Mouse (Mus musculus) MEL (cell line): ENCODE measurements around the gene Pmf1. TPM values are rescaled to one million over a fixed set of nuclear protein-coding genes. Genes with fewer than 3 reads are reported as not detected.

Experiments
- DNase-seq: peaks from one replicate; pipeline ENCODE4 v3.0.0; 2011; ENCODE audit warnings: low read depth, low spot score
- H3K27ac ChIP-seq: 2 replicates; pipeline ENCODE4 v1.5.1; 2012; ENCODE audit warnings: low read depth, mild to moderate bottlenecking, control low read depth, low read length, moderate library complexity; ENCODE audit not compliant: control insufficient read depth
- H3K27me3 ChIP-seq, 2 experiments: fragments of 150-350 bp in 1 of 2; sonication (generic) in 1 of 2; 2 replicates each; pipeline ENCODE4 v1.6.1; 2012; ENCODE audit warnings: low read length in 2 of 2, mild to moderate bottlenecking in 2 of 2, improper control_type of control experiment in 1 of 2, moderate library complexity in 1 of 2; ENCODE audit not compliant: insufficient read depth in 2 of 2, control insufficient read depth in 1 of 2
- H3K36me3 ChIP-seq, 2 experiments: 2 replicates each; pipeline ENCODE4 v1.6.1; 2012 to 2014; ENCODE audit warnings: low read length in 2 of 2, improper control_type of control experiment in 1 of 2, inconsistent platforms in 1 of 2, mild to moderate bottlenecking in 1 of 2; ENCODE audit not compliant: insufficient read depth in 2 of 2, control insufficient read depth in 1 of 2
- H3K4me1 ChIP-seq, 2 experiments: fragments of 150-350 bp in 1 of 2; sonication (generic) in 1 of 2; 2 replicates each; pipeline ENCODE4 v1.6.1; 2012; ENCODE audit warnings: low read length in 2 of 2, improper control_type of control experiment in 1 of 2, mild to moderate bottlenecking in 1 of 2; ENCODE audit not compliant: insufficient read depth in 2 of 2, control insufficient read depth in 1 of 2
- H3K4me3 ChIP-seq, 2 experiments: fragments of 150-350 bp in 1 of 2; sonication (generic) in 1 of 2; 2 replicates each; pipeline ENCODE4 v1.5.1; 2012; ENCODE audit warnings: low read depth in 2 of 2, low read length in 2 of 2, mild to moderate bottlenecking in 2 of 2, moderate library complexity in 2 of 2, control low read depth in 1 of 2, improper control_type of control experiment in 1 of 2; ENCODE audit not compliant: control insufficient read depth in 1 of 2, insufficient read depth in 1 of 2
- H3K79me2 ChIP-seq: 2 replicates; pipeline ENCODE4 v1.6.1; 2012; ENCODE audit warnings: mild to moderate bottlenecking, low read length, moderate library complexity; ENCODE audit not compliant: control insufficient read depth, poor library complexity, insufficient read depth
- H3K9ac ChIP-seq: 2 replicates; pipeline ENCODE4 v1.6.1; 2012; ENCODE audit warnings: low read depth, mild to moderate bottlenecking, control low read depth, low read length, moderate library complexity; ENCODE audit not compliant: control insufficient read depth, poor library complexity, severe bottlenecking
- H3K9me3 ChIP-seq: fragments of 150-350 bp; sonication (generic); replicated peaks from 2 replicates; pipeline ENCODE4 v1.6.1; 2012; ENCODE audit warnings: mild to moderate bottlenecking, low read length, improper control_type of control experiment, moderate library complexity; ENCODE audit not compliant: insufficient read depth
- BHLHE40 ChIP-seq: IDR thresholded peaks from 2 replicates; pipeline ENCODE4 v1.6.1; 2012; ENCODE audit warnings: low read depth, mild to moderate bottlenecking, inconsistent platforms, low read length, improper control_type of control experiment, borderline replicate concordance
- CHD1 ChIP-seq: IDR thresholded peaks from 2 replicates; pipeline ENCODE4 v1.6.1; 2012; ENCODE audit warnings: low read depth, mild to moderate bottlenecking, inconsistent platforms, low read length, improper control_type of control experiment
- CHD2 ChIP-seq: IDR thresholded peaks from 2 replicates; pipeline ENCODE4 v1.6.1; 2011; ENCODE audit warnings: low read length, improper control_type of control experiment
- CTCF ChIP-seq, 3 experiments: IDR thresholded peaks in 2 of 3; conservative IDR thresholded peaks in 1 of 3; 2 replicates each; pipeline ENCODE4 v1.5.1; 2011 to 2012; ENCODE audit warnings: low read length in 3 of 3, low read depth in 2 of 3, mild to moderate bottlenecking in 2 of 3, improper control_type of control experiment in 1 of 3, inconsistent platforms in 1 of 3, mixed read lengths in 1 of 3, moderate library complexity in 1 of 3; ENCODE audit not compliant: control insufficient read depth in 1 of 3, insufficient read depth in 1 of 3, poor library complexity in 1 of 3, severe bottlenecking in 1 of 3
- ELF1 ChIP-seq: IDR thresholded peaks from 2 replicates; pipeline ENCODE4 v1.6.1; 2014; ENCODE audit warnings: low read depth, mild to moderate bottlenecking, inconsistent platforms, low read length, improper control_type of control experiment, moderate library complexity
- EP300 ChIP-seq, 2 experiments: IDR thresholded peaks; 2 replicates each; pipeline ENCODE4 v1.6.1; 2011; ENCODE audit warnings: improper control_type of control experiment in 2 of 2, low read length in 2 of 2, low read depth in 1 of 2, mild to moderate bottlenecking in 1 of 2
- ETS1 ChIP-seq: IDR thresholded peaks from 2 replicates; pipeline ENCODE4 v1.6.1; 2012; ENCODE audit warnings: low read depth, mild to moderate bottlenecking, inconsistent platforms, low read length, improper control_type of control experiment, moderate library complexity
- GABPA ChIP-seq: IDR thresholded peaks from 2 replicates; pipeline ENCODE4 v1.6.1; 2012; ENCODE audit warnings: low read depth, mild to moderate bottlenecking, inconsistent platforms, low read length, improper control_type of control experiment, moderate library complexity
- GATA1 ChIP-seq: IDR thresholded peaks from 2 replicates; pipeline ENCODE4 v1.6.1; 2011; ENCODE audit warnings: low read depth, low read length, improper control_type of control experiment
- HCFC1 ChIP-seq: IDR thresholded peaks from 2 replicates; pipeline ENCODE4 v1.6.1; 2012; ENCODE audit warnings: low read depth, mild to moderate bottlenecking, inconsistent platforms, low read length, improper control_type of control experiment, moderate library complexity
- JUND ChIP-seq: IDR thresholded peaks from 2 replicates; pipeline ENCODE4 v1.6.1; 2011; ENCODE audit warnings: low read depth, mild to moderate bottlenecking, improper control_type of control experiment, low read length
- KAT2A ChIP-seq: conservative IDR thresholded peaks from 2 replicates; pipeline ENCODE4 v1.6.1; 2012; ENCODE audit warnings: low read depth, low read length, improper control_type of control experiment, inconsistent platforms
- MAZ ChIP-seq: IDR thresholded peaks from 2 replicates; pipeline ENCODE4 v1.6.1; 2012; ENCODE audit warnings: low read depth, mild to moderate bottlenecking, inconsistent platforms, low read length, improper control_type of control experiment
- MXI1 ChIP-seq: IDR thresholded peaks from 2 replicates; pipeline ENCODE4 v1.6.1; 2011; ENCODE audit warnings: mild to moderate bottlenecking, low read depth, low read length, improper control_type of control experiment
- MYC ChIP-seq: IDR thresholded peaks from 2 replicates; pipeline ENCODE4 v1.6.1; 2011; ENCODE audit warnings: low read depth, mild to moderate bottlenecking, low read length, improper control_type of control experiment, moderate library complexity
- NRF1 ChIP-seq: IDR thresholded peaks from 2 replicates; pipeline ENCODE4 v1.6.1; 2014; ENCODE audit warnings: low read depth, mild to moderate bottlenecking, inconsistent platforms, low read length, improper control_type of control experiment, moderate library complexity; ENCODE audit not compliant: poor library complexity, insufficient read depth, severe bottlenecking
- POLR2AphosphoS2 ChIP-seq: IDR thresholded peaks from 2 replicates; pipeline ENCODE4 v1.6.1; 2011; ENCODE audit warnings: low read length, improper control_type of control experiment
- POLR2AphosphoS5 ChIP-seq: IDR thresholded peaks from 2 replicates; pipeline ENCODE4 v1.6.1; 2012; ENCODE audit warnings: low read depth, borderline replicate concordance, mild to moderate bottlenecking, inconsistent platforms, low read length, moderate library complexity, mixed read lengths
- RAD21 ChIP-seq: IDR thresholded peaks from 2 replicates; pipeline ENCODE4 v1.6.1; 2011; ENCODE audit warnings: mild to moderate bottlenecking, low read depth, low read length, improper control_type of control experiment
- RCOR1 ChIP-seq: IDR thresholded peaks from 2 replicates; pipeline ENCODE4 v1.6.1; 2012; ENCODE audit warnings: low read depth, mild to moderate bottlenecking, inconsistent platforms, low read length, improper control_type of control experiment
- SIN3A ChIP-seq: IDR thresholded peaks from 2 replicates; pipeline ENCODE4 v1.6.1; 2012; ENCODE audit warnings: low read length, improper control_type of control experiment, inconsistent platforms
- SMC3 ChIP-seq: IDR thresholded peaks from 2 replicates; pipeline ENCODE4 v1.6.1; 2011; ENCODE audit warnings: low read depth, low read length, improper control_type of control experiment
- TAL1 ChIP-seq: IDR thresholded peaks from 2 replicates; pipeline ENCODE4 v1.6.1; 2012; ENCODE audit warnings: mild to moderate bottlenecking, inconsistent platforms, low read length, moderate library complexity, mixed read lengths
- TBP ChIP-seq: IDR thresholded peaks from 2 replicates; pipeline ENCODE4 v1.8.0; 2011; ENCODE audit warnings: low read depth, low read length, improper control_type of control experiment
- TCF12 ChIP-seq: IDR thresholded peaks from 2 replicates; pipeline ENCODE4 v1.6.1; 2014; ENCODE audit warnings: low read depth, mild to moderate bottlenecking, inconsistent platforms, low read length, improper control_type of control experiment, moderate library complexity
- USF1 ChIP-seq: IDR thresholded peaks from 2 replicates; pipeline ENCODE4 v1.6.1; 2014; ENCODE audit warnings: low read depth, mild to moderate bottlenecking, inconsistent platforms, low read length, improper control_type of control experiment, moderate library complexity
- USF2 ChIP-seq, 2 experiments: IDR thresholded peaks; 2 replicates each; pipeline ENCODE4 v1.6.1; 2011 to 2012; ENCODE audit warnings: improper control_type of control experiment in 2 of 2, low read length in 2 of 2, borderline replicate concordance in 1 of 2, inconsistent platforms in 1 of 2, low read depth in 1 of 2, mild to moderate bottlenecking in 1 of 2; ENCODE audit not compliant: insufficient read depth in 1 of 2
- ZC3H11A ChIP-seq: IDR thresholded peaks from 2 replicates; pipeline ENCODE4 v1.6.1; 2012; ENCODE audit warnings: low read depth, mild to moderate bottlenecking, inconsistent platforms, low read length, improper control_type of control experiment
- ZMIZ1 ChIP-seq: IDR thresholded peaks from 2 replicates; pipeline ENCODE4 v1.6.1; 2012; ENCODE audit warnings: low read depth, mild to moderate bottlenecking, inconsistent platforms, low read length, improper control_type of control experiment, moderate library complexity
- ZNF384 ChIP-seq: IDR thresholded peaks from 2 replicates; pipeline ENCODE4 v1.6.1; 2012; ENCODE audit warnings: low read depth, mild to moderate bottlenecking, inconsistent platforms, low read length, improper control_type of control experiment
- polyA plus RNA-seq, 2 experiments: library from polyadenylated mRNA; stranded (reverse) in 1 of 2; unstranded in 1 of 2; fragments of >175 nt in 1 of 2; fragments of >200 nt in 1 of 2; gene quantifications; 2 replicates each; pipeline versions ENCODE4 v1.2.1 to v1.2.4; 2012; ENCODE audit warnings: low replicate concordance in 2 of 2, low read depth in 1 of 2; ENCODE audit not compliant: insufficient read length in 2 of 2, insufficient read depth in 1 of 2, missing spikeins in 1 of 2
- total RNA-seq: library from RNA; depleted of rRNA; stranded (reverse); fragments of 300-350 nt; gene quantifications from 2 replicates; pipeline ENCODE4 v1.2.3, GENCODE M21; 2012

Pmf1 gene
- total and polyA plus RNA-seq, 3 experiments, result 144 to 357 TPM; not detected in 1

DNA sequence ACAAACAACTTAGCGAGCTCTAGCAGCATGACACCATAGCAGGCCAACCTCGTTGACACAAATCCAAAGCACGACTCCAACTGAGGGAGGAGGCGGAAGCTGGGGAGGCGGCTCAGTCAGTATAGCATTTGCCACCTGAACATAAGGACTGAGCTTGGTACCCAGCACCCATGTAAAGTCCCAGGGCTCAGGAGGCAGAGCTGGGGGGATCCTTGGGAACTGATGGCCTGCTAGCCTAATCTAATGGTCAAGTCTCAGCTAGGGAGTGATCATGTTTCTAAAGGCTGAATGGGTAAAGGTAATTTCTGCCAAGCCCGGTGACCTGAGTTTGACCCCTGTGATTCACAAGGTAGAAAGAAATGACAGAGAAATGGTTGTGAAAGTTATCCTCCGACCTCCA lies 2.6 kb downstream of the Pmf1 start:
- Histone ChIP-seq H3K27ac (no peak overlapping the region), H3K9me3 (no peaks in the 10 kb centered on the region), H3K79me2 (peaks cover 26% of the 10 kb centered on the region), H3K27me3 (no peaks in the 10 kb centered on the region), H3K36me3 (peaks cover 0 to 15% of the 10 kb centered on the region in 2 experiments; a peak in 3 of 4 replicates), H3K9ac (no peak overlapping the region), H3K4me1 (peaks cover 0 to 26% of the 10 kb centered on the region in 2 experiments; a peak in 3 of 4 replicates), H3K4me3 (no peak overlapping the region)
- no peak for DNase-seq
- TF ChIP-seq HCFC1, result no peak
- TF ChIP-seq MYC, result no peak
- no peak for TF ChIP-seq NRF1
- TF ChIP-seq GATA1, result no peak
- no peak for TF ChIP-seq TCF12
- TF ChIP-seq BHLHE40, result no peak
- no peak for TF ChIP-seq TBP
- TF ChIP-seq RAD21, result no peak
- no peak for TF ChIP-seq JUND
- no peak for TF ChIP-seq EP300 (IDR thresholded peaks at IDR 0.05; ENCODE audit: low read depth in 1 of 2, low read length in 2 of 2)

DNA sequence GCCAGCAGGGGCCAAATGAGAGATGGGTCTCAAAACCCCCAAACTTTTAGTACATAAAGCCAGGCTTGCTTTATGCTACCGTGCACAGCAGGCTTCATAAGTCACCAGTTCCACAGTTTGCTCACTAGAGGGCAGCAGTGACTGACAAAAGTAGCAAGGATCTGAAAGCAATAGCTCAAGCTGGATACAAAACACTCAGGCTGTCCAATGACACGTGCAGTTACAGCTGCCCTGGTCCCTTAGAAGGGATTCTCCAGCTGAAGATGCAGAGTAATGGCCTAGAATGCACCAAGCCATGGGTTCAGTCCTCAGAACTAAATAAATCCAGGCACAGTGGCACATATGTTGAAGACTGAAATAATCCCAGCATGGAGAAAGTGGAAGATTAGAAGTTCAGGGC lies 3.0 kb downstream of the Pmf1 start:
- Histone ChIP-seq H3K4me1 (peaks cover 0 to 26% of the 10 kb centered on the region in 2 experiments; a peak in 3 of 4 replicates), H3K79me2 (peaks cover 26% of the 10 kb centered on the region), H3K9me3 (no peaks in the 10 kb centered on the region), H3K36me3 (peaks cover 2 to 15% of the 10 kb centered on the region in 2 experiments), H3K27me3 (no peaks in the 10 kb centered on the region), H3K9ac (no peak overlapping the region), H3K4me3 (no peak overlapping the region), H3K27ac (no peak overlapping the region)
- peak; percentile 95 for DNase-seq
- TF ChIP-seq POLR2AphosphoS5 (no peak), TBP (0 out of 2 replicates have a peak, but pooled peaks have one; percentile 17), BHLHE40 (peak; percentile 80; the same call in 1 of the 2 replicates), POLR2AphosphoS2 (no peak), GABPA (no peak), ZC3H11A (peak; percentile 97), EP300 (IDR thresholded peaks at IDR 0.05; ENCODE audit: low read depth in 1 of 2, low read length in 2 of 2) (no peak), ETS1 (no peak), ELF1 (no peak), USF2 (IDR thresholded peaks at IDR 0.05; ENCODE audit: borderline replicate concordance in 1 of 2, insufficient read depth in 1 of 2, low read depth in 1 of 2, low read length in 2 of 2) (no peak), CHD2 (no peak), RCOR1 (no peak), USF1 (0 out of 2 replicates have a peak, but pooled peaks have one; percentile 21), MAZ (no peak), NRF1 (no peak), CHD1 (no peak), HCFC1 (no peak), GATA1 (no peak), RAD21 (peak; percentile 99), MXI1 (peak; percentile 91), SMC3 (peak; percentile 96), ZMIZ1 (no peak), ZNF384 (no peak), SIN3A (peak; percentile 94), KAT2A (no peak), CTCF (IDR thresholded peaks at IDR 0.05 in 2 of 3, conservative IDR thresholded peaks at IDR 0.05 in 1 of 3; ENCODE audit: control insufficient read depth in 1 of 3, insufficient read depth in 1 of 3, low read depth in 2 of 3, low read length in 3 of 3, poor library complexity in 1 of 3, severe bottlenecking in 1 of 3) (peak; percentile 83 to 100 (median 96)), TAL1 (no peak), JUND (no peak; the same call in 1 of the 2 replicates), TCF12 (no peak)
